Mouse (Mus musculus): ENCODE data around the gene AW209491. TPM values are rescaled to one million over a fixed set of nuclear protein-coding genes. Genes with fewer than 3 reads are reported as not detected.

Gene AW209491
- 10 to 100 TPM; 10.8 to 15.7 TPM for total RNA-seq (2021)
- long read RNA-seq, experiment 1, transcript AW209491-202 (2 exons, 2,035 nt): minor isoform, 11 of 50 reads
- long read RNA-seq, experiment 1, transcript AW209491-201 (2 exons, 2,914 nt): major isoform, 37 of 50 reads
- long read RNA-seq, experiment 1, partial matches to known transcripts: 0 of 50 reads
- long read RNA-seq, experiment 1, other reads (novel, unspliced or antisense): 2 of 50 reads
- long read RNA-seq, experiment 2, transcript AW209491-201 (2 exons, 2,914 nt): major isoform, 30 of 39 reads
- long read RNA-seq, experiment 2, transcript AW209491-202 (2 exons, 2,035 nt): minor isoform, 8 of 39 reads
- long read RNA-seq, experiment 2, partial matches to known transcripts: 0 of 39 reads
- long read RNA-seq, experiment 2, other reads (novel, unspliced or antisense): 1 of 39 reads

DNA sequence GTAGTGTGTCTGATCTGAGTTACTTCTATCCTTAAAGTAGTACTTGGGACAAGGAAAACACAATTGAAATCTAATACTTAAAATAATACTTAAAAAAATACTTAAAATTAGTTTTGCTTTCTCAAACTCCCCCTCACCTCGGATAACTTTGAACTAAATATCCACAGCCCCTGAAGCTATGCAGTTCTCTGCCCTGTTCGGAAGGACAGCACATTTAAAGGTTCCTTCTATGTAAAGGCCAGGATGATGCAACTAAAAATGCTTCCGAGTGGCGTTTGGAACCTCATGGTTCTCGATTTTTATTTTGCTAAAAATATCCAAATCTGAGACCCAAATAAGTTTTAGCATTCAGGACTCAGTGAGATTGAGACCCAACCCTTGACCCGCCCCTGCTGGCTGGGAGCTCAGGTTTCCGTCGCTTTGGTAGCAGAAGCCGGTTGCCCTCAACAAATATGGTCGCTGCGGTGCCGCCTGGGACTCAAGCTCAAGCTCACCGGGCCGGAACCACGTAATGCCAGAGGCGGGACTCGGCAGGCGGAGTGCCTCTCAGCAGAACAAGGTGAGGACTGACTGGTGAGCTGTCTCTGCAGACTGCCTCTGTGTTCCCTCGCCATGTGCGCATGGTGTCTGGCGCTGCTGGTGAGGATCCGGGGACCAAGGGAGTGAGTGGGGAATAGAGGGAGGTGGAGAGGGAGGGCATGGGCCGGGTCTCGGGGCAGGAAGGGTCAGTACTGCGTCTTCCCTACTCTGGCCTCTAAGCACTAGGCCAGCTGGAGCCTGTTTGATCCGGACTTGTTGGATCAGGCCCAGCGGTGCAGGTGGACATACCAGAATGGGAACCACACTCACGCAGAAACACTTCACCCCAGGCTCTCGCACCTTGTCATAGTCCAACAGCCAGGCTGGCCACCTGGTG is at the start of gene AW209491:
Gene AW209491 (plus strand): TSS at position 429 of the 916 bp plus-strand sequence.
- H3K27ac ChIP-seq: peak within 1 kb of the TSS; percentile 88
- intact Hi-C loops (cut with DNase I): loop anchor here (1.0 kb wide), 1 partner anchor 17 kb away; the partner anchor contains the start of genes Mrpl32 and Psma2
- peak; percentile 19 for TF ChIP-seq CTCF (IDR thresholded peaks at IDR 0.05)
- peak within 1 kb of the TSS; percentile 76 for H3K4me3 ChIP-seq
- DNase-seq: peak; percentile 97

DNA sequence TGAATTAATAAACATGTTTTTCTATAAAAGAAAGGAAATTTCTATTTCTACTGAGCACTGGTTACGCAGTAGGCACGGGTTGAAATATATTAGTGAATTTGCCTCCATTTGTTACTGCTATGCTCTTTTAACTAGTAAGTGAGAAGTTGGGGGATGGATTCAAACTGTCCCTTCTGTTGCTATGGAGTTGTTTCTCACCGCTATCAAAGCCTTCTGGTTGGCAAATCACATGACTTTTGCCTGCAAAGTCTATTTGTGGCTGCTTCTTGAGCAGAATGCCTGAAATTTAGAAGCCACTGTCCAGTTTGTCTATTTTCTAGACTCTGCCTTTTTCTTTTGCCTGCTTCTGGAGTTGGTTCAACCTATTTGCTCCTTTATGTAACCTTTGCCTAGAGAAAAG is 49.6 kb upstream of the AW209491 start:
- Histone ChIP-seq H3K4me3 (no peak overlapping the region), H3K27ac (no peak overlapping the region)
- no peak for TF ChIP-seq CTCF (IDR thresholded peaks at IDR 0.05)
- DNase-seq: no peak
- intact Hi-C loops (cut with DNase I): no loop called here

DNA sequence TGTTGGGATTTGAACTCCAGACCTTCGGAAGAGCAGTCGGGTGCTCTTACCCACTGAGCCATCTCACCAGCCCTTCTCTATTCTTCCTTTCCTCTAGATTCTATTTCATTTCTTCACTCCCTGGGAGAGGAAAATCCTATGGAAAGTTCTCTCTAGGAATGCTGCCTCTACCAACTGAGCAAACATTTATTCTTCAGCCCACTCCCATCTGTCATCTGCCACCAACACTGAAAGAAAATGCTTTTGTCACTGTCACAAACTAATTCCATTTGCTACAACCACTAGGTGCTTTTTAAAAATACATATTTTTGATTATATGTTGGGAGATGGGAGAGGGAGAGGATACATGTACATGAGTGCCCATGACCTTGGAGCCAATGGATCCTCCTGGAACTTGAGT is 27.2 kb upstream of the AW209491 start:
- no peak for DNase-seq
- Histone ChIP-seq H3K27ac (no peak overlapping the region), H3K4me3 (no peak overlapping the region)
- intact Hi-C loops (cut with DNase I): no loop called here
- TF ChIP-seq CTCF (IDR thresholded peaks at IDR 0.05): no peak

DNA sequence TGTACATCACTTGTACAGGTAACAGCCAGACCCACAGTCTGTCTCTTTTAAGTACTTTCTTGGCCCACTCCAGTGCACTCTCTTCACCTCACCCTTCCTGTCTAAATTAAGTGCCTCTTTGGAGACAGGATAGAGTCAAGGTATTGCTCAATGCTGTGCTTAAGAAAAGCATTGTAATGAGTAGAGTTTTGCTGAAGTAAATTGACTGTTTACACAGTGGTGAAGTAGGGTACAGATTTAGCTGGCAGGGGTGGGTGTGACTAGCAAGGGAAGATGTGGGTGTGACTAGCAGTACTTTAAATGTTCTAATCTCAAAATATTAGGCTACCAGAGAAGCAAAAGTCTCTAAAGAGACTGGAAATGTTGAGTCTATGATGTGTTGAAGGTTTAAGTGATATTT is 22.3 kb upstream of the AW209491 start:
- DNase-seq: no peak
- no peak overlapping the region for H3K27ac ChIP-seq
- intact Hi-C loops (cut with DNase I): no loop called here
- TF ChIP-seq CTCF (IDR thresholded peaks at IDR 0.05): no peak
- H3K4me3 ChIP-seq: no peak overlapping the region

DNA sequence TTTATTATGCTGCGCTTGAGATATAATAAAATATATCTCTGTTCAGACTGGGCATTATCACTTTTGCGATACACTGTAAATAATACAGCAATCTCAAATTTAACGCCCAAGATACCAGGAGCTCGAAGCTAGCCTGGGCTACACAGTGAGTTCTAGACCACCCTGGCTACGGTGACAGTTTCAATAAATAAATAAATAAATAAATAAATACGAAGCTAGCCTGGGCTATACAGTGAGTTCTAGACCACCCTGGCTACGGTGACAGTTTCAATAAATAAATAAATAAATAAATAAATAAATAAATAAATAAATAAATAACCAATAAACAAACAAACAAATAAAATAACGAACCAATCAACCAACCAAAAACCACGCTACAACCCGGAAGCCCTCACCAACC is 17.5 kb upstream of the AW209491 start:
- TF ChIP-seq CTCF (IDR thresholded peaks at IDR 0.05): no peak
- Histone ChIP-seq H3K4me3 (peak overlapping the region; percentile 87), H3K27ac (peak overlapping the region; percentile 94)
- no peak for DNase-seq
- intact Hi-C loops (cut with DNase I): loop anchor here (10.0 kb wide), 1 partner anchor 658 kb away; the partner anchor contains the start of gene B3galnt2

DNA sequence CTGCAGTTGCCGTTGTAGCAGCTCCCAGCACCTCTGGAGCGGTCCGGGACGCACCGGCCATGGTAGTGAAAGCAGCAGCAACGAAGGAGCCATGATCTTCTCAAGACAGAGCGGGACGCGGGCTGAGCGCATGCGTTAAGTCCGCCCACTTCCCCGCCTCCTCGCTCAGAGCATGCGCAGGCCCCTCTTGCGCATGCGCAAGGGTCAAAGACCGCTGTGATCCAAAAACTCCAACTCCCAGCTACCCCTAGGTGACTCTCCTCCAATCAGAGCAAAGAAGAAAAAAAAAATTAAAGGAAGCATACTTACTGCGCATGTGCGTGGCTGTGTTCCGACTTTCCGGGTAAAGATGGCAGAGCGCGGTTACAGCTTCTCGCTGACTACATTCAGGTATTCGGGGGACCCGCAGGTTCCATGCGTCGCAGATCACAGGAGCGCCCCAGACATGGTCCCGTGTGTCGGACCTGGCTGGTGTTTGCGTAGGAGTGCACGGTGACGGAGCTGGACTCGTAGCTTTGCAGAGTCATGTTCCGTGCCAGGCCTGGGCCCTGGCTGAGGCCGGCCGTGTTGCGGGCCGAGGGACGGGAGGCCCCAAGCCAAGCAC is 16.9 kb upstream of the AW209491 start, which contains the start of the genes Mrpl32 and Psma2:
Gene Mrpl32 (minus strand): TSS at position 240 of the 604 bp plus-strand sequence.
Gene Psma2 (plus strand): TSS at position 315 of the 604 bp plus-strand sequence.
- no peak for TF ChIP-seq CTCF (IDR thresholded peaks at IDR 0.05)
- peak within 1 kb of the TSS; percentile 94 for H3K27ac ChIP-seq
- peak within 1 kb of the TSS; percentile 87 for H3K4me3 ChIP-seq
- intact Hi-C loops (cut with DNase I): loop anchor here (1.0 to 10.0 kb wide), 2 partner anchors 16 to 658 kb away; partner anchors contain the start of gene B3galnt2
- peak; percentile 97 for DNase-seq

DNA sequence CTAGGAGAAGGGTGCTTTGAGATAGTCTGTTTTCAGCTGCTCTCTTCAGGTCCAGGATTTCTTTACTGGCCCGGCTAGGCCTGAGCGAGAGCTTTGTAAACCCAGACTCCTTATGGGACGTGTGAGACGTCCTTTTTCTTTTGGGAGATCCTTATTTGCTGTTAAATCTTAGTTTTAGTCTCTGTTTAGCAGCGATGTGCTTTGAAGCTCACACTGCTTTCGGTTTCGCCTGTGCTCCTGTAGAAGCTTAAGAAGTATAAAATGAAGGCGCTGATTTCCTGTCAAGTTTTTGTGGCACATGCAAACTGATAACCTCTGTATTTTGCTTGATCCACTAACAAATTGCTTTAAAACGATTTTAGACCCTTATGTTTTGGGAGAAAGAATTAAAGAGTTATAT is 16.4 kb upstream of the AW209491 start:
- TF ChIP-seq CTCF (IDR thresholded peaks at IDR 0.05): no peak
- Histone ChIP-seq H3K27ac (peak overlapping the region; percentile 94), H3K4me3 (peak overlapping the region; percentile 87)
- intact Hi-C loops (cut with DNase I): loop anchor here (1.0 to 10.0 kb wide), 2 partner anchors 16 to 659 kb away; partner anchors contain the start of gene B3galnt2
- no peak for DNase-seq

DNA sequence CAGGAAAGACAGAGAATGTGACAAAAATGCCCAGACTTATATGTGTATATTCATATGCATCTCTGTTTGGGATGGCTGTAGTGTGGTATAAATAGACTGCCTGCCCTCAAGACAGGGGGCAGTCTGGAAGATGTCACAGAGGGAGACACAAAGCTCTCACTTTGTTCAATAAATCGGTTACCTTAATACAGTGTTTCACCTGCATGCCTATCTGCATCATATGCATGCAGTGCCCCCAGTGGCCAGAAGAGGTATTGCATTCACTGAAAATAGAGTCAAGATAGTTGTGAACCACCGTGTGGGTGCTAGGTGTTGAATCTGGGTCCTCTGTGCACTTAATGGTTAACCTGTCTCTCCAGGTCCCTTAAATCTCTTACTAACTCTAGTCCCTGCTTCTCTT is 11.2 kb upstream of the AW209491 start:
- H3K27ac ChIP-seq: no peak overlapping the region
- no peak overlapping the region for H3K4me3 ChIP-seq
- peak; percentile 99 for TF ChIP-seq CTCF (IDR thresholded peaks at IDR 0.05)
- DNase-seq: peak; percentile 55
- intact Hi-C loops (cut with DNase I): loop anchor here (10.0 kb wide), 1 partner anchor 664 kb away; the partner anchor contains the start of gene B3galnt2

DNA sequence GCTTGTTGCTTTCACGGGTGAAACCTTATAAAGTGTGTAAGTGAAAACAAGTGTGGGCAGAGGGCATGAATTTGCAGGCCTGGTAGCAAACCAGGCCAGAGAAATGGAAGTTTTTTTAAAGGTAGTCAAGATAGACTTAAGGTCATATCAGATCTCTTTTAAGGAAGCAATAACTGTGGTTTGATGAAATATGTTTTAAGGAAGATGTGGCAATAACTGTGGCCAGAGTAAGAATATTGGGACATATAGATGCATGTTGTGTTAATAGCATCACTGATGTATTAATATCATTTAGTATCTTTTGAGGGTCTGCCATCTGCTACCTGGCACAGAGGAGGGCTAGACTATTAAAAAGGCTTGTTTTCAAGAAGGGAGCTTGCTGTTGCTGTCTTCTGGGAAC is 10.0 kb downstream of the AW209491 start:
- Histone ChIP-seq H3K4me3 (no peak overlapping the region), H3K27ac (no peak overlapping the region)
- intact Hi-C loops (cut with DNase I): no loop called here
- TF ChIP-seq CTCF (IDR thresholded peaks at IDR 0.05): no peak
- no peak for DNase-seq

DNA sequence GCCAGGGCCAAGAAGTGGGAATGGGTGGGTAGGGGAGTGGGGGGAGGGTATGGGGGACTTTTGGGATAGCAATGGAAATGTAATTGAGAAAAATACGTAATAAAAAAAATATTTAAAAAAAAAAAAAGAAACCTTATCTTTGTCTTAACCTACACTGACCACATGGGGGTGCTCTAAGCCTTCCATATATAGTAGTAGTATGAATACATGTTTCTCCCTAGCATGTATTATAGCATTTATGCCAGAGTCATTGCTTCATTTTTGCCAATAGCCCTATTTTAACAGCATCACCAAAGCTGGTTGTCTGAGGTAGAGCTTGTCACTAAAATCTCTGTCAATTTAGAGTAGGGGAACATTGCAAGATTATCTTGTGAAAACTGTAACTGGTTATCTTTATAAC is 19.3 kb downstream of the AW209491 start:
- no peak for DNase-seq

DNA sequence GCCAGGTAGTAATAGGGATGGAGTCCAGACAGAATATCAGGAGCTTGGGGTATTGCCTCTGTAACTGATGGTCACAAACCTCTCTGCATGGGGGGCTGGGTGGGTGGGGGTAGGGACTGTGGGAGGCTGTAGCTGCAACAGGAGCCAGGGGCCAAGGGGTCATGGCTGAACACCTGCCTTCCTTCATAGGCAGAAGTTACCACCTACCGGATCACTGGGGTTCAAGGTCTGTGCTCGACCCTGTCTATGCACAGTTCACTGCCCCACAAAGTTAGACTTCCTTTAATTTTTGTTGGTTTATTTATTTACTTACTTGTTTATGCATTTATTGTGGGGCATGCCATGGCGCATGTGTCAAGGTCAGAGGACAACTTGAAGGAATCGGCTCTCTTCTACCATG is 37.2 kb downstream of the AW209491 start:
- TF ChIP-seq CTCF (IDR thresholded peaks at IDR 0.05): no peak
- intact Hi-C loops (cut with DNase I): no loop called here
- H3K27ac ChIP-seq: no peak overlapping the region
- H3K4me3 ChIP-seq: no peak overlapping the region
- DNase-seq: no peak

More for the DNA sequence above, 19.3 kb downstream of the AW209491 start:
- Histone ChIP-seq H3K27ac (no peak overlapping the region), H3K4me3 (no peak overlapping the region)
- TF ChIP-seq CTCF (IDR thresholded peaks at IDR 0.05): peak; percentile 66
- intact Hi-C loops (cut with DNase I): loop anchor here (2.0 kb wide), 1 partner anchor 1114 kb away; no protein-coding TSS in a partner anchor

DNA sequence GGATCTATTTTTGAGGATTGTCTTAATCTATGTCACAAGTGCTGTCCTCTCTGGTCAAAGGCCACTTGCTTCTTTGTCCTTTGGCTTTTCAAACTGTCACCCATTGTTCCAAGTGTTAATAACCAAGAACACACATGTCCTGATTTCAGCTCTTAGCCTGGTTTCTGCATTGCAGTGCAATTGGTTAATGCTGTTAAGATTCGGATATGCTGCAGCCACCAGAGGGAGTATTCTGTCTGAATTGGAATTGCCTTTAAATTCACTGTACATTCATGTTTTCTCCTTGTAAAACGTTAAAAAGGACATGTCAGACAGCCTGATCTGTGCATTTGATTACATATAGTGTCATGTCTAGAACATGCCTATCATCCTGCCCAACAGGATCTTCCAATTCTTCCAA is 40.4 kb downstream of the AW209491 start:
- intact Hi-C loops (cut with DNase I): no loop called here
- DNase-seq: no peak
- Histone ChIP-seq H3K27ac (no peak overlapping the region), H3K4me3 (no peak overlapping the region)
- peak; percentile 42 for TF ChIP-seq CTCF (IDR thresholded peaks at IDR 0.05)

Other genes starting within 250 kb of the AW209491 start
- gene Hecw1, start 106.9 kb upstream of the AW209491 start, total RNA-seq (2021): under 1 TPM in 1 of 2 experiments, not detected in 1; 0.08 TPM
- 10 to 100 TPM; 41.2 to 41.8 TPM for gene Mrpl32, start 17.0 kb upstream of the AW209491 start, total RNA-seq (2021)
- 10 to 100 TPM; 49.9 to 55.1 TPM for gene Psma2, start 16.9 kb upstream of the AW209491 start, total RNA-seq (2021)